Mouse (Mus musculus): ENCODE measurements around the gene Gm10644. TPM values are rescaled to one million over a fixed set of nuclear protein-coding genes. Genes with fewer than 3 reads are reported as not detected.

The Gm10644 gene
- total RNA-seq, 2 experiments from 2014 or later: 0.24 to 0.26 TPM

GRCm38 (mm10) chr8:83897211-83897610 is 57.8 kb downstream of the Gm10644 start:
- no peak for DNase-seq

- DNase-seq: no peak
Observed at GRCm38 (mm10) chr8:83896461-83896860, 58.5 kb downstream of the Gm10644 start.

GRCm38 (mm10) chr8:83895894-83896293 is 59.1 kb downstream of the Gm10644 start:
- DNase-seq: no peak

- no peak for DNase-seq
Observed at GRCm38 (mm10) chr8:83893915-83894314, 61.1 kb downstream of the Gm10644 start.

GRCm38 (mm10) chr8:83892061-83892460 is 62.9 kb downstream of the Gm10644 start:
- DNase-seq: no peak

GRCm38 (mm10) chr8:83888409-83888808 is 66.6 kb downstream of the Gm10644 start:
- DNase-seq: no peak

Small RNAs within 50 kb of the gene (microRNA-seq; reads per million reads assigned to microRNA genes)
- gene Gm44330 (ENCODE audit: borderline replicate concordance in 2 of 2): 0 reads per million in 2 experiments
- 0 reads per million in 2 experiments for gene Gm44450 (ENCODE audit: borderline replicate concordance in 2 of 2)

Other genes with a start within 250 kb of the Gm10644 start
- gene Ddx39, start 240.0 kb downstream of the Gm10644 start, total RNA-seq (2021): 10 to 100 TPM; 11.2 to 13.2 TPM
- 10 to 100 TPM; 21.7 to 26.2 TPM for gene Adgre5, start 213.9 kb downstream of the Gm10644 start, total RNA-seq (2021)
- gene Adgrl1, start 55.1 kb downstream of the Gm10644 start, total RNA-seq (2021): 10 to 100 TPM; 23.7 to 26.0 TPM
- gene Asf1b, start 302 bp upstream of the Gm10644 start, total RNA-seq (2021): under 1 TPM; 0.54 to 0.96 TPM
- 100 to 1,000 TPM; 163 to 177 TPM for gene Prkaca, start 17.8 kb upstream of the Gm10644 start, total RNA-seq (2021)
- gene Samd1, start 42.5 kb upstream of the Gm10644 start, total RNA-seq (2021): 10 to 100 TPM; 15.6 to 16.7 TPM
- gene 1700067K01Rik, start 46.3 kb upstream of the Gm10644 start, total RNA-seq (2021): under 1 TPM; 0.33 to 0.35 TPM
- gene 2210011C24Rik, start 57.0 kb upstream of the Gm10644 start, total RNA-seq (2021): 1 to 10 TPM; 3.3 to 5.9 TPM
- gene Palm3, start 66.3 kb upstream of the Gm10644 start, total RNA-seq (2021): under 1 TPM; 0.26 to 0.32 TPM
- gene Il27ra, start 87.4 kb upstream of the Gm10644 start, total RNA-seq (2021): 1 to 10 TPM in 1 of 2 experiments, under 1 TPM in 1; 0.69 to 1.2 TPM
- not detected for gene Rln3, start 89.8 kb upstream of the Gm10644 start, total RNA-seq (2021)
- 1 to 10 TPM; 1.3 to 1.6 TPM for gene Gm10643, start 109.9 kb upstream of the Gm10644 start, total RNA-seq (2021)
- 1 to 10 TPM; 3.6 to 4.4 TPM for gene Rfx1, start 111.6 kb upstream of the Gm10644 start, total RNA-seq (2021)
- gene Dcaf15, start 149.6 kb upstream of the Gm10644 start, total RNA-seq (2021): 1 to 10 TPM; 3.9 to 5.3 TPM
- not detected for gene Podnl1, start 170.8 kb upstream of the Gm10644 start, total RNA-seq (2021)
- gene Cc2d1a, start 192.7 kb upstream of the Gm10644 start, total RNA-seq (2021): 10 to 100 TPM; 13.7 to 13.8 TPM
- not detected for gene 4930432K21Rik, start 192.8 kb upstream of the Gm10644 start, total RNA-seq (2021)
- gene Nanos3, start 230.0 kb upstream of the Gm10644 start, total RNA-seq (2021): not detected